Mouse (Mus musculus) neural tube, embryonic 11.5 days (tissue): Measurements from ENCODE around the gene Traf2. TPM values are rescaled to one million over a fixed set of nuclear protein-coding genes. Genes with fewer than 3 reads are reported as not detected.

Source experiments
- ATAC-seq: fragments of 200-750 bp; cut with Nextera tagmentation; 2 replicates; pipeline ENCODE4 v1.8.0; 2017; ENCODE audit warnings: moderate number of reproducible peaks, mild to moderate bottlenecking, moderate TSS enrichment, moderate library complexity; ENCODE audit not compliant: insufficient read depth, low FRiP score, low TSS enrichment
- DNase-seq: peaks from one replicate; pipeline ENCODE4 v3.0.0-alpha.2; 2015; ENCODE audit warnings: low spot score
- H3K27ac ChIP-seq: fragments of 300-500 bp; sonication (generic); 2 replicates; pipeline ENCODE4 v1.5.1; 2014; ENCODE audit warnings: low read depth, mild to moderate bottlenecking, low read length
- H3K27me3 ChIP-seq: fragments of 300-500 bp; sonication (generic); 2 replicates; pipeline ENCODE4 v1.6.1; 2014; ENCODE audit warnings: mild to moderate bottlenecking, low read length, mixed read lengths; ENCODE audit not compliant: control insufficient read depth, insufficient read depth
- H3K36me3 ChIP-seq: fragments of 300-500 bp; sonication (generic); 2 replicates; pipeline ENCODE4 v1.6.1; 2014; ENCODE audit warnings: mild to moderate bottlenecking, low read length, moderate library complexity, mixed read lengths; ENCODE audit not compliant: control insufficient read depth, insufficient read depth
- H3K4me1 ChIP-seq: fragments of 300-500 bp; sonication (generic); 2 replicates; pipeline ENCODE4 v1.6.1; 2014; ENCODE audit warnings: low read length, mixed read lengths; ENCODE audit not compliant: control insufficient read depth, insufficient read depth
- H3K4me2 ChIP-seq: fragments of 300-500 bp; sonication (generic); 2 replicates; pipeline ENCODE4 v1.6.1; 2014; ENCODE audit warnings: low read depth, mild to moderate bottlenecking, moderate library complexity
- H3K4me3 ChIP-seq: fragments of 300-500 bp; sonication (generic); 2 replicates; pipeline ENCODE4 v1.5.1; 2014; ENCODE audit warnings: low read depth, low read length
- H3K9ac ChIP-seq: fragments of 300-500 bp; sonication (generic); 2 replicates; pipeline ENCODE4 v1.6.1; 2014; ENCODE audit warnings: mild to moderate bottlenecking, low read length
- H3K9me3 ChIP-seq: fragments of 300-500 bp; sonication (generic); 2 replicates; pipeline ENCODE4 v1.6.1; 2016; ENCODE audit warnings: low read length; ENCODE audit not compliant: control insufficient read depth
- WGBS: fragments of 180-500 bp; shearing (Covaris S2); extraction: QIAGEN DNeasy Blood & Tissue Kit; methylation state at CpG from one replicate; pipeline ENCODE4 v1.1.7; 2014; 5-methylcytosine and 5-hydroxymethylcytosine counted together
- polyA plus RNA-seq: library from polyadenylated mRNA; unstranded; fragments of >200 nt; fragmentation: Nextera tagmentation; extraction: Ambion mirVana; gene quantifications from 2 replicates; pipeline ENCODE4 v1.2.1, GENCODE M21; 2014

Traf2 gene
- polyA plus RNA-seq, 1 experiment from 2014 or later: 29.5 TPM

DNA sequence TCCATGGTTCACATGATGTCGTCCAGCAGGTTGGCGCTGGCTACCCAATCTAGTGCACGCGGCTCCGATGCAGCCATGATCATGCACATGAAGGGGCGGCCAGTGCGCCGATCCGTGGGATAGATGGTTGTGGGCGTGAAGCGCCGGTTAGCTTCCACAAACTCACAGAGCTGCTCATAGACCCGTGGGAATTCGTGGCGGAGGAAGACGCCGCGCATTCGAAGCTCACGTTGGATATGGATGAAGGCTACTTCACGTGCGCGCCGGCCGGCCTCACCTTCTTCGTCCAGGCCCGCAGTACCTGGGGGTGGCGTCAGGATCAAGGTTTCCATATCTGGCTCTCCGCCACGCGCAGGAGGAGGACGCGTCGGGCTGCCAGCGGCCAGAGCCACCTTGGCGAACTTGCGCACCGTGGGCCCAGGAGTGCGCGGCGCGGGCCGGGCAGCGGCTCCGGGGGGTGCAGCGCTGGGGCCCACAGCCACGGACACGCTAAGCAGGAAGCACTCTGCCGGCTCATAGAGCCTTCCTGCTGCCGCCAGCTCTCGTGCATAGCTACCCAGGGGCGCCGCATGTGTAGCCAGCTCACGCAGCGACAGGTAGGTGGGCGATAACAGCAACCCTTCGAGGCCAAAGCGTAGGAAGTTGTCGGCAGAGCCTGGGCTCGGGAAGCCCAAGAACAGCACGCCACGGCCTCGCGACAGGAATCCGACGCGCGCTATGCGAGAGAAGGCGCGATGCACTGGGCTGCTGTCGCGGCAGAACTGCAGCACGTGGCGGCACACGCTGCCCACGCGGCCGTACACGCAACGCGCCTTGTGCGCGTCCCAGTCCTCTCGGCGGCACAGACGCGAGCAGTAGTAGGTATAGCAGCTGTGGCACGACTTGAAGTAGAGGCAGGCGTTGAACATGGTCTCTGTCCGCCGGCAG lies 30.5 kb upstream of the Traf2 start:
- Histone ChIP-seq H3K9me3 (no peaks in the 10 kb centered on the region), H3K27ac (no peak overlapping the region), H3K4me1 (peaks cover 30% of the 10 kb centered on the region), H3K27me3 (peaks cover 59% of the 10 kb centered on the region), H3K4me3 (peak overlapping the region; percentile 23), H3K4me2 (peak overlapping the region; percentile 17), H3K36me3 (no peaks in the 10 kb centered on the region; the same call in 1 of the 2 replicates), H3K9ac (no peak overlapping the region; the same call in 1 of the 2 replicates)
- 14% methylated on average over 91 of the region's 92 CpGs for WGBS
- ATAC-seq (no peak), DNase-seq (peak; percentile 31)

DNA sequence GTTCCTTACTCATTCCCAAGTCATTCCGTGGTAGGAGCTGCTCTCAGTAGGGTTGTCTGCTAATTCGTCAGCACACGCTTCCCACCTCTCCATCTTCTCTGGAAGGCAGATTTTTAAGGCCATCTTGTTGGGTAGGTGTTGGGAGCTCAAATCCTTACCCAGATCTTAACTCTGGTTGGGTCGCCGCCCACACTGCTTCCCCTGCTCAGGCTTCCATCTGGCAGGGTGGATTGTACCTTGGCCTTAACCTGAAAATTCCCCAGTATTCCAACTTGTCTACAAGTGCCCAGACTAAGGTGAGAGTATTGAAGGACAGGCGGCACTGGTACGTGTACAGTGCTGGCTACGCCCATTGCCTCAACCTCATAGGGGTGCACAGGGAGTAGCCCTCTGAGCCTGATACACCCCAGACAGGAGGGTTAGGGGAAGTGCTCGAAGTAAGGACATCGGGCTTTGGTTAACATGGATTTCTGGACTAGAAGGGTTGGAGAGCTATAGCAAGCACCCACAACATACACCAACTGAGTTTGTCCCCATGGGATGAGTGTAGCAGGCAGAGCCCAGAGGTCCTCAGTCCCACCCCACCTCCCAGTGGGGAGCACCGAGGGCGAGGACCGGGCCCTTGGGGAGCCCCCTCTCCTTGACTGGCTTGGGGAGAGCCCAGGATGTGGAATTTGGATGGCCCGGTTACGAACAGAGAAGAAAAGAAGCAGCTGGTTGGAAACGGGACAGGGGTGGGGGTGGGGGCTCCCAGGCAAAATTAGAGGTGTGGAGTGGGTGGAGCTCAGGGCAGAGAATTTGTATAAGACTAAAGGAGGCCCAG lies 29.5 kb upstream of the Traf2 start:
- Histone ChIP-seq H3K4me2 (no peak overlapping the region), H3K27ac (no peak overlapping the region), H3K27me3 (peaks cover 57% of the 10 kb centered on the region), H3K4me1 (peaks cover 28% of the 10 kb centered on the region), H3K4me3 (no peak overlapping the region), H3K36me3 (no peaks in the 10 kb centered on the region; the same call in 1 of the 2 replicates), H3K9ac (no peak overlapping the region), H3K9me3 (no peaks in the 10 kb centered on the region)
- DNase-seq: no peak
- no peak for ATAC-seq
- 72% methylated on average over 16 of the region's 16 CpGs for whole genome bisulfite sequencing

DNA sequence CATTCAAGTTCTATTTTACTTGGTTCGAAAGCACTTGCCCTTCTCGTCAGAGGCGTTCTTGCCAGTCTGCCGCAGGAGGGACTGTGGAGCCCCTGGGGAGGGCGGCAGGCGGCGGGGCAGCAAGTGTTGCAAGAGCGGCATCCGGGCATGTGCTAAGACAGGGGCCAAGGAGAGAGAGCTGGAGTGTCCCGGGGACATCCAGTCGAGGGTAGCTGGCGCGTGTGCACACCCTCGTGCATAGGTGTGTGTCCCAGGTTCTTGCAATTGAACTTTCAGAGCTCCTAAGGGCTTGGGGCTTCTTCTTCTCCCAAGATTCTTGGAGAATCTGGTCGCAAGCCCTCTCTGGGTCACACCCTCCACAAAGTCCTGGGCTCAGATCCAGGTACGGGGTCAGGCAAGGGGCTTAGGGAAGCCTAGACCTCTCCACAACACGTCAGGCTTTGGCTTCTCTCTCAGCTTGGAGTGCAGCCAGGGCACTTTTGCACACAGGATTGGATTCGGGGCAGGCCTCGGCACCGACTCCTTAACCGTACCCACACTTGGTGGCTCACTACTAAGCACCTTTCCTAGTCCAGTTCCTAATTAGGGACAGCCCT lies 28.8 kb upstream of the Traf2 start:
- H3K36me3 ChIP-seq: no peaks in the 10 kb centered on the region; the same call in 1 of the 2 replicates
- H3K27me3 ChIP-seq: peaks cover 50% of the 10 kb centered on the region
- H3K9ac ChIP-seq: peak overlapping the region; percentile 63
- H3K4me3 ChIP-seq: peak overlapping the region; percentile 60
- peaks cover 28% of the 10 kb centered on the region for H3K4me1 ChIP-seq
- DNase-seq: peak; percentile 56
- no peaks in the 10 kb centered on the region for H3K9me3 ChIP-seq
- peak overlapping the region; percentile 64 for H3K4me2 ChIP-seq
- H3K27ac ChIP-seq: peak overlapping the region; percentile 45; the same call in 1 of the 2 replicates
- peak; percentile 5; the same call in 1 of the 2 replicates for ATAC-seq
- WGBS: 17% methylated on average over 21 of the region's 21 CpGs

- peak within 1 kb of the TSS; percentile 87 for H3K4me2 ChIP-seq
- peak within 1 kb of the TSS; percentile 73 for H3K27ac ChIP-seq
- no peaks in the 10 kb centered on the region; the same call in 1 of the 2 replicates for H3K36me3 ChIP-seq
- peak; percentile 97 for DNase-seq
- peak within 1 kb of the TSS; percentile 60 for H3K4me3 ChIP-seq
- peak within 1 kb of the TSS; percentile 63 for H3K9ac ChIP-seq
- no peaks in the 10 kb centered on the region for H3K9me3 ChIP-seq
- H3K4me1 ChIP-seq: peaks cover 26% of the 10 kb centered on the region
- under 1% methylated on average over 43 of the region's 45 CpGs for WGBS
- peaks cover 43% of the 10 kb centered on the region for H3K27me3 ChIP-seq
- peak; percentile 97 for ATAC-seq
Observed at GRCm38 (mm10) chr2:25574579-25575431, 28.1 kb upstream of the Traf2 start, which contains the start of the genes Mamdc4 and Phpt1. TSS of gene Mamdc4 (minus strand) at chr2:25574845. TSS of gene Phpt1 (minus strand) at chr2:25575224.

DNA sequence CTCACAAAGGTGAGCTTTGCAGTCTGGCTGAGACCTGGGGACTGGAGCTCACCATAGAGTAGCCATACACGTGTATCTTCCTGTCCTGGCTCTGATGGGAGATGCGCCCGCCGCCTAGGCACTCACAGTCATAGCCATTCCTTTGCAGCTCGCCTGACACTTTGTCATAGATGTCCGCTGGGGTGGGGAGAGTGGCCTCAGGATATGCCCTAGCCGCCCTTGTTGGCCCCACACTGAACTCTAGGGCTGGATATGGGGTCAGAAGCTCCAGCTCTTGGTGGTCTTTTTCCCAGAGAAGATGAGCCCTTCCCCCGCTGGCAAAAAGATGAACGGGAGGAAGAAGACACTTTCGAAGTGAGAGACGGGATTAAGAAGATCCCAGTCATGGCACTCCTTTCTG lies 27.4 kb upstream of the Traf2 start:
- peaks cover 21% of the 10 kb centered on the region for H3K4me1 ChIP-seq
- peaks cover 36% of the 10 kb centered on the region for H3K27me3 ChIP-seq
- peak overlapping the region; percentile 63 for H3K9ac ChIP-seq
- ATAC-seq: no peak
- DNase-seq: no peak
- H3K4me2 ChIP-seq: peak overlapping the region; percentile 87
- H3K27ac ChIP-seq: peak overlapping the region; percentile 73
- no peaks in the 10 kb centered on the region for H3K9me3 ChIP-seq
- H3K36me3 ChIP-seq: no peaks in the 10 kb centered on the region; the same call in 1 of the 2 replicates
- H3K4me3 ChIP-seq: peak overlapping the region; percentile 60
- 20% methylated on average over 11 of the region's 11 CpGs for WGBS

GRCm38 (mm10) chr2:25573068-25573467 lies 26.3 kb upstream of the Traf2 start:
- no peak for DNase-seq
- no peak overlapping the region for H3K27ac ChIP-seq
- no peak overlapping the region for H3K9ac ChIP-seq
- H3K27me3 ChIP-seq: peaks cover 25% of the 10 kb centered on the region
- H3K4me1 ChIP-seq: peaks cover 16% of the 10 kb centered on the region
- H3K4me2 ChIP-seq: no peak overlapping the region
- no peaks in the 10 kb centered on the region; the same call in 1 of the 2 replicates for H3K36me3 ChIP-seq
- WGBS: 85% methylated on average over 2 of the region's 2 CpGs
- no peak overlapping the region for H3K4me3 ChIP-seq
- no peaks in the 10 kb centered on the region for H3K9me3 ChIP-seq
- ATAC-seq: no peak

- H3K4me2 ChIP-seq: no peak overlapping the region
- no peak overlapping the region for H3K27ac ChIP-seq
- H3K4me1 ChIP-seq: peaks cover 11% of the 10 kb centered on the region
- ATAC-seq: no peak
- H3K9me3 ChIP-seq: no peaks in the 10 kb centered on the region
- no peak overlapping the region for H3K4me3 ChIP-seq
- H3K27me3 ChIP-seq: peaks cover 7% of the 10 kb centered on the region
- 92% methylated on average over 4 of the region's 4 CpGs for WGBS
- no peak for DNase-seq
- no peak overlapping the region for H3K9ac ChIP-seq
- H3K36me3 ChIP-seq: no peaks in the 10 kb centered on the region; the same call in 1 of the 2 replicates
Observed at GRCm38 (mm10) chr2:25571221-25571620, 24.5 kb upstream of the Traf2 start.
